Mouse (Mus musculus) kidney, postnatal 10 days (tissue): Measurements from ENCODE around the gene Lat2.

Source experiments
- DNase-seq: peaks from one replicate; pipeline ENCODE4 v3.0.0; 2021; ENCODE audit warnings: mixed read lengths

The Lat2 gene

GRCm38 (mm10) chr5:134611810-134612521 lies 2.9 kb downstream of the Lat2 start:
- no peak for DNase-seq

- DNase-seq: no peak
These were observed 4.7 kb downstream of the Lat2 start for GRCm38 (mm10) chr5:134609916-134610643.

GRCm38 (mm10) chr5:134607121-134607520 lies 7.7 kb downstream of the Lat2 start:
- DNase-seq: no peak

GRCm38 (mm10) chr5:134606314-134606713 lies 8.5 kb downstream of the Lat2 start:
- DNase-seq: no peak

- peak; percentile 21 for DNase-seq
These were observed 10.4 kb downstream of the Lat2 start for GRCm38 (mm10) chr5:134604376-134604775.

- peak; percentile 62 for DNase-seq
These were observed 17.1 kb downstream of the Lat2 start for GRCm38 (mm10) chr5:134597711-134598110.

GRCm38 (mm10) chr5:134593093-134593492 lies 21.7 kb downstream of the Lat2 start:
- no peak for DNase-seq

GRCm38 (mm10) chr5:134592026-134592581 lies 22.7 kb downstream of the Lat2 start:
- DNase-seq: no peak

GRCm38 (mm10) chr5:134589900-134590299 lies 24.9 kb downstream of the Lat2 start:
- no peak for DNase-seq

GRCm38 (mm10) chr5:134584798-134585197 lies 30.0 kb downstream of the Lat2 start:
- DNase-seq: no peak

- DNase-seq: no peak
These were observed 31.0 kb downstream of the Lat2 start for GRCm38 (mm10) chr5:134583884-134584213.

- DNase-seq: peak; percentile 54
These were observed 31.6 kb downstream of the Lat2 start for GRCm38 (mm10) chr5:134583006-134583883.

- DNase-seq: peak; percentile 99
These were observed 32.5 kb downstream of the Lat2 start for GRCm38 (mm10) chr5:134582221-134582907.

GRCm38 (mm10) chr5:134581146-134581545 lies 33.7 kb downstream of the Lat2 start, which contains the start of gene Rfc2:
Gene Rfc2 (plus strand): TSS chr5:134581366.
- DNase-seq: peak; percentile 52

GRCm38 (mm10) chr5:134579135-134579534 lies 35.7 kb downstream of the Lat2 start:
- DNase-seq: no peak

- no peak for DNase-seq
These were observed 37.3 kb downstream of the Lat2 start for GRCm38 (mm10) chr5:134577534-134577933.

GRCm38 (mm10) chr5:134576517-134577220 lies 38.2 kb downstream of the Lat2 start:
- DNase-seq: peak; percentile 57

GRCm38 (mm10) chr5:134575833-134576232 lies 39.0 kb downstream of the Lat2 start:
- no peak for DNase-seq

GRCm38 (mm10) chr5:134572508-134573214 lies 42.2 kb downstream of the Lat2 start:
- DNase-seq: peak; percentile 50

- peak; percentile 75 for DNase-seq
These were observed 42.9 kb downstream of the Lat2 start for GRCm38 (mm10) chr5:134571730-134572507.
